Mouse (Mus musculus) cerebellum, postnatal 25 days (tissue): ENCODE data around the gene Krtap10-4.
"Not testable (repeated sequence)": the region's sequence is repeated elsewhere in the genome, so short reads cannot be mapped to it uniquely, and the experiment has no call there.

ENCODE experiments used
- DNase-seq, 2 experiments: peaks; one replicate each; pipeline ENCODE4 v3.0.0; 2021; ENCODE audit warnings: mixed read lengths in 2 of 2

Krtap10-4 gene

DNA sequence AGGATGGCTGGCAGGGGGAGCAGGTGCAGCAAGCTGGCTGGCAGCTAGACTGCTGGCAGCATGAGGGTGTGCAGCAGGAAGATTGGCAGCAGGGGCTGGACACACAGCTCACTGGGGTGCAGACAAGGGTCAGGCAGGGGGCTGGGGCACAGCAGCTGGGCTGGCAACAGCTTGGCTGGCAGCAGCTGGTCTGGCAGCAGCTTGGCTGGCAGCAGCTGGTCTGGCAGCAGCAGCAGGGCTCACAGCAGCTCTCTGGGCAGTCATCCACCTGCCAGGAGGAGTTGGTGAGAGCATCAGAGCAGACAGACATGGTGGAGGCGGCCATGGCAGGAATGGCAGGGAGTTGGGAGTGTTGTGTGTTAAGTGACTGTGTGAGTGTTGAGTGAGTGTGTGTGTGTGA is 39.0 kb downstream of the Krtap10-4 start, which contains the start of gene Gm7137:
TSS of gene Gm7137 (minus strand) at position 325 of the 400 bp plus-strand sequence.
- not testable (repeated sequence) for DNase-seq

GRCm38 (mm10) chr10:77783396-77783795 is 43.5 kb downstream of the Krtap10-4 start:
- not testable (repeated sequence) for DNase-seq

- not testable (repeated sequence) for DNase-seq
These were observed 44.5 kb downstream of the Krtap10-4 start, which contains the start of gene Gm3250 for GRCm38 (mm10) chr10:77782442-77782841. Gene Gm3250, minus strand, starts transcription at chr10:77782542.

DNA sequence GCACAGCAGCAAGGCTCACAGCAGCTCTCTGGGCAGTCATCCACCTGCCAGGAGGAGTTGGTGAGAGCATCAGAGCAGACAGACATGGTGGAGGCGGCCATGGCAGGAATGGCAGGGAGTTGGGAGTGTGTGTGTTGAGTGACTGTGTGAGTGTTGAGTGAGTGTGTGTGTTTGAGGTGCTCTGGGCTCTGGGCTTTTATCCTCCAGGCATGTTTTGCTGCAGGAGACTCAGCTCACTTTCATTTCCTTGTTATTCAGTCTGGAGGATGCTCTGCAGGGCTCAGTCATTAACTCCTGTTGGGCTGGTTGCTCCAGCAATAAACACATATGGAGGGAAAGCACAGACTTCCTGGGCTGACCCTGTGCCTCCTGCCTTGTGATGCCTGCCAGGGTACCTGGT is 50.1 kb downstream of the Krtap10-4 start, which contains the start of gene Gm7138:
TSS of gene Gm7138 (minus strand) at position 101 of the 400 bp plus-strand sequence.
- DNase-seq: not testable (repeated sequence)
